Mouse (Mus musculus) C2C12 (cell line): ENCODE measurements around the gene Dcaf8. TPM values are rescaled to one million over a fixed set of nuclear protein-coding genes. Genes with fewer than 3 reads are reported as not detected.

Experiments
- H3K27me3 ChIP-seq: one replicate; pipeline ENCODE4 v1.6.1; 2011; ENCODE audit not compliant: control insufficient read depth, insufficient read depth, insufficient read length
- H3K36me3 ChIP-seq: one replicate; pipeline ENCODE4 v1.6.1; 2011; ENCODE audit not compliant: control insufficient read depth, insufficient read depth
- H3K4me3 ChIP-seq: one replicate; pipeline ENCODE4 v1.5.1; 2011; ENCODE audit warnings: mild to moderate bottlenecking, control low read depth; ENCODE audit not compliant: poor library complexity, insufficient read depth, severe bottlenecking
- H3K79me2 ChIP-seq: one replicate; pipeline ENCODE4 v1.6.1; 2011; ENCODE audit not compliant: control insufficient read depth, insufficient read depth
- H3K79me3 ChIP-seq: one replicate; pipeline ENCODE4 v1.6.1; 2011; ENCODE audit warnings: low read depth, control low read depth
- H3ac ChIP-seq: one replicate; pipeline ENCODE3; 2011; ENCODE audit warnings: low read depth; ENCODE audit not compliant: control insufficient read depth, insufficient read length
- CEBPB ChIP-seq: IDR thresholded peaks from one replicate; pipeline ENCODE4 v1.6.1; 2011; ENCODE audit warnings: low read depth, mild to moderate bottlenecking, control low read depth, moderate library complexity
- CTCF ChIP-seq: IDR thresholded peaks from one replicate; pipeline ENCODE4 v1.5.1; 2011; ENCODE audit not compliant: control insufficient read depth, insufficient read depth, insufficient read length
- FOSL1 ChIP-seq: IDR thresholded peaks from one replicate; pipeline ENCODE4 v1.8.0; 2011; ENCODE audit warnings: mild to moderate bottlenecking, low read length; ENCODE audit not compliant: poor library complexity, insufficient read depth, severe bottlenecking
- MAX ChIP-seq: IDR thresholded peaks from one replicate; pipeline ENCODE4 v1.6.1; 2011; ENCODE audit warnings: mild to moderate bottlenecking, control low read depth
- MYOD1 ChIP-seq: IDR thresholded peaks from one replicate; pipeline ENCODE4 v1.6.1; 2011; ENCODE audit warnings: low read depth; ENCODE audit not compliant: control insufficient read depth, insufficient read length
- MYOG ChIP-seq: IDR thresholded peaks from one replicate; pipeline ENCODE4 v1.6.1; 2011; ENCODE audit not compliant: control insufficient read depth, insufficient read length; ENCODE audit errors: extremely low read depth
- USF1 ChIP-seq: IDR thresholded peaks from one replicate; pipeline ENCODE4 v1.6.1; 2011; ENCODE audit warnings: low read depth, mild to moderate bottlenecking, control low read depth, moderate library complexity
- polyA plus RNA-seq: library from polyadenylated mRNA; unstranded; fragments of >200 nt; fragmentation: generic; extraction: Trizol; gene quantifications from one replicate; pipeline ENCODE4 v1.2.1, GENCODE M21; 2012; ENCODE audit warnings: missing spikeins

The Dcaf8 gene
- polyA plus RNA-seq, 1 experiment, result 37.6 TPM

DNA sequence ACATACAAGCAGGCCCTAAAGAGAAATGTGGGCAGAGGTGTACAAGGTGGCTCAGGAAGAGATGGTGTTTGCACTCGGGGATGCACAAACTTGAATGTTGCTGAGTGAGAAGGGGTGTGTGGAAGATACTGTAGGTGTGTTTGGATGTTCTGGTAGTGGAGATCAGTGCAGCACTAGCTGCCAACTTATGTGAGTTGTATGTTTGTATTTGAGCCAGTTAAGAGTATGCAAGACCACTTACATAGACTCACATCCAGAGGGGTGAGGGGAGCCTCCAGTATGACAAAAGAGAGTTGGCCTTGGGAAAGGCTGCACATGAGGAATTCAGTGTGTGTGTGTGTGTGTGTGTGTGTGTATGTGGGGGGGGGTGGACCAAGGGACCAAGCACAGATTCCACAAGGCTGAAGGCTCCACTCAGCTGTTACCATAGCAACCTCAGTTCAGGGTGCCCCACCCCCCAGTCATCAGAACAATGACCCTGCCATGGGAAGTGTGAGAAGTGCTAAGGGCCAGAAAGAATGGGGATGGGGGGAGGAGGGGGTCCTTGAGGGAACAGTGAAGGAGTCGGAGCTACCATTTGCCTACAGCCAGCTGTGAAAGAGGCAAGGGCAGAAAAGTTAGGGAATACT lies 55.1 kb downstream of the Dcaf8 start:
- peaks cover 59% of the 10 kb centered on the region for H3K79me2 ChIP-seq
- H3K79me3 ChIP-seq, result peaks cover 14% of the 10 kb centered on the region
- TF ChIP-seq MYOD1 (no peak), FOSL1 (no peak), MYOG (no peak), USF1 (no peak)
- peaks cover 22% of the 10 kb centered on the region for H3K36me3 ChIP-seq
- H3K4me3 ChIP-seq, result no peak overlapping the region
- no peaks in the 10 kb centered on the region for H3K27me3 ChIP-seq
- H3ac ChIP-seq, result no peak overlapping the region

- Histone ChIP-seq H3K36me3 (peaks cover 17% of the 10 kb centered on the region), H3ac (no peak overlapping the region), H3K27me3 (no peaks in the 10 kb centered on the region), H3K79me2 (peaks cover 59% of the 10 kb centered on the region), H3K4me3 (no peak overlapping the region), H3K79me3 (peaks cover 14% of the 10 kb centered on the region)
- no peak for TF ChIP-seq CTCF
- TF ChIP-seq MYOG, result no peak
- no peak for TF ChIP-seq USF1
- no peak for TF ChIP-seq CEBPB
- no peak for TF ChIP-seq FOSL1
- no peak for TF ChIP-seq MYOD1
- TF ChIP-seq MAX, result no peak
These were observed 55.7 kb downstream of the Dcaf8 start for GRCm38 (mm10) chr1:172203566-172203965.

DNA sequence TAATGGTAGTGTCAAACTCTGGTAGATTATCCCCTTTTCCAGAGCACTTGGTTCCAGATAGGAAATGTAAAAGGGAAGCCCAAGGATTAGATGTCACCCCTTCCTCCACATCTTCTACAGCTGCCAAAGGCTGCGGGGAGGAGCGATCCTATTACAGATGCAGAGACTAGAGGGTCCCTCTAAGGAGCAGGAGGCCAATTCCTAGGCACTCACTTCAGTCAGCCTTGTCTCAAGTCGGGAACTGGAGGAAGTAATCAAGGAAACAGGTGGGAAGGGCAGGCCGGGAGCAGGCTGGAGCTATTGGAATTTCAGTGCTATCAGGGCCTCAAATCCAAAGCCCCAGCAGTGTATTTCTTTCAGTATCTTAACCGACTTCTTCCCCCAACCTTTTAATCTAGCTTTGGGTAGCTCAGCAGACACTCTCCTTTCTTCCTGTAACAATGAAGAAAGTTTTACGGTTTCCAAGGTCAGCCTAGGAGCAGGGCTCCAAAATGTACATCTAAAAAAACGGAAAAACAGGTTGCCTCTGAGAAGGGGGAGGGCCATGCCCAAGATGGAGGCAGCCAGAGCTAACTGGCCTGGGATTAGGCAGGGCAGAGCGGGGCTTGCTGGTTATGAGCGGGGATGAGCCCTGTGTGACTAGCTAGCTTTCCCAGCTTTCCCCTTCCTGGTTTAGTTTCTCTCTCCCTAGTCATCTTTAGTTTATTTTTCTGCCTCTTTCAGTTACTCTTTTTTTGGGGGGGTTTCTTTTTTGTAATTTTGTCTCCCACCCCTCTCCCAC lies 56.3 kb downstream of the Dcaf8 start:
- Histone ChIP-seq H3ac (no peak overlapping the region), H3K4me3 (no peak overlapping the region), H3K27me3 (no peaks in the 10 kb centered on the region), H3K79me3 (peaks cover 14% of the 10 kb centered on the region), H3K79me2 (peaks cover 59% of the 10 kb centered on the region), H3K36me3 (peaks cover 13% of the 10 kb centered on the region)
- TF ChIP-seq CTCF (no peak), MAX (no peak), USF1 (no peak), FOSL1 (no peak), CEBPB (no peak), MYOG (no peak), MYOD1 (no peak)

DNA sequence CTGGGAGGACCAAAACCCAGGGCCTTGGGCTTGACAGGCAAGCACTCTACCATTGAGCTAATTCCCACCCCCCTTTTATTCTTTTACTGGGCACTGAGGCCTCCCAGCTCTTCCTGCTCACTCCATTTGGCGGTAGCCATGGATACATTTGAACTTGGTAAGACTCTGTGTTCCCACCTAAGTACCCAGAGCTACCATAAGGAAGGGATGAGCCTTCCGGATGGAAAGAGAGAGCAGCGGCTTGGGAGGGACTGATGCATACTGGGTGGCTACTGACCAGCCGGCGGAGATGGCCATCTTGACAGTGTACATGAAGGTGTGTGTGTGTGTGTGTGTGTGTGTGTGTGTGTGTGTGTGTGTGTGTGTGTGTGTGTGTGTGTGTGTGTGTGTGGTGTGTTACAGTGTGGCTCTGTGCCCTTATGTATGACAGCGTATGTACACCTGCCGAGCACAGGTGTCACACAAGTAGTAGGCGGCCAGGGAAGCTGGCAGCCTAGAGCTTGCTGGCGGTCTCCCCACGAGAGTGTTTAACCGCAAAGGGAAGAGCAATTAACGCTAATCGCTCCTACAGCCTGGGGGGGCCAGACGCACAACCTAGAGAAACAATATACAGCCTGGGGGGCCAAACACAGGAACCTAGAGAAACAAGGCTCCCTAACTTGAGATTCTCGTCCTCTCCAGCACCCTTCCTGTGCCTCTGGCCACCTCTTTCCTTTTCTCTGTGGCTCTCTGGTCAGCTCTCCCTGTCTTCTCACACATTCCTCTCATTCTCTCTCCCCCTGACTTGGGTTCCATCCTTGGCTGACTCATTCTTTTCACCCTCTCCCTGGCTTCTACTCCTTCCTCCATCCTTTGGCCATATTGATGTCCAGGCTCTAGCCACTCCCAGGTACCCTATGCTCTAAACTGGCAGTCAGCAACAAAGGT lies 57.2 kb downstream of the Dcaf8 start:
- Histone ChIP-seq H3K79me3 (peaks cover 14% of the 10 kb centered on the region), H3K4me3 (peak overlapping the region; percentile 80), H3ac (peak overlapping the region; percentile 82), H3K27me3 (no peaks in the 10 kb centered on the region), H3K79me2 (peaks cover 59% of the 10 kb centered on the region), H3K36me3 (peaks cover 5% of the 10 kb centered on the region)
- no peak for TF ChIP-seq MAX

- H3K36me3 ChIP-seq, result no peaks in the 10 kb centered on the region
- TF ChIP-seq MYOD1 (no peak), USF1 (peak; percentile 62)
These were observed 57.8 kb downstream of the Dcaf8 start for GRCm38 (mm10) chr1:172205741-172206087.

More at GRCm38 (mm10) chr1:172205741-172206087, 57.8 kb downstream of the Dcaf8 start:
- Histone ChIP-seq H3K79me2 (peaks cover 58% of the 10 kb centered on the region), H3ac (peak overlapping the region; percentile 82), H3K4me3 (peak overlapping the region; percentile 80), H3K79me3 (peaks cover 14% of the 10 kb centered on the region), H3K27me3 (no peaks in the 10 kb centered on the region)
